Mouse (Mus musculus) CD4-positive, CD25-positive, alpha-beta regulatory T cell, adult 4 months (primary cell): ENCODE measurements around the gene Amy2a2. TPM values are rescaled to one million over a fixed set of nuclear protein-coding genes. Genes with fewer than 3 reads are reported as not detected.
"Not testable (repeated sequence)": the region's sequence is repeated elsewhere in the genome, so short reads cannot be mapped to it uniquely, and the experiment has no call there.

ENCODE experiments used
- ATAC-seq: one replicate; pipeline ENCODE4 v1.8.0; 2017
- polyA plus RNA-seq, 2 experiments: library from polyadenylated mRNA; unstranded; fragments of 100-300 nt; shearing (Covaris generic); gene quantifications; one replicate each; pipeline ENCODE4 v1.2.1; 2017

Amy2a2 gene
- polyA plus RNA-seq = not detected

GRCm38 (mm10) chr3:113356558-113356957, at the start of gene Amy2a2:
Gene Amy2a2 (minus strand): TSS chr3:113356658.
- not testable (repeated sequence) for ATAC-seq

GRCm38 (mm10) chr3:113345484-113345883, 11.0 kb downstream of the Amy2a2 start:
- not testable (repeated sequence) for ATAC-seq

- ATAC-seq = not testable (repeated sequence)
Observed at GRCm38 (mm10) chr3:113323952-113324351, 32.5 kb downstream of the Amy2a2 start, which contains the start of gene Amy2a3. Gene Amy2a3 (minus strand): TSS chr3:113324052.

GRCm38 (mm10) chr3:113312937-113313336, 43.5 kb downstream of the Amy2a2 start:
- not testable (repeated sequence) for ATAC-seq

Other genes with a start within 250 kb of the Amy2a2 start
- gene Amy2a5, start 97.8 kb downstream of the Amy2a2 start, polyA plus RNA-seq = not detected
- gene Amy2a4, start 65.2 kb downstream of the Amy2a2 start, polyA plus RNA-seq = not detected
- not detected for gene Amy2a3, start 32.6 kb downstream of the Amy2a2 start, polyA plus RNA-seq
- not detected for gene Amy2a1, start 175.8 kb upstream of the Amy2a2 start, polyA plus RNA-seq